Mouse (Mus musculus) stomach, postnatal 0 days (tissue): ENCODE measurements around the gene Cdhr5.

ENCODE experiments used
- CTCF ChIP-seq: IDR thresholded peaks from 2 replicates; pipeline ENCODE4 v1.5.1; 2016; ENCODE audit warnings: antibody characterized with exemption, low read depth, mild to moderate bottlenecking, moderate library complexity
- EP300 ChIP-seq: optimal IDR thresholded peaks from 2 replicates; pipeline ENCODE3; 2016; ENCODE audit warnings: antibody characterized with exemption

DNA sequence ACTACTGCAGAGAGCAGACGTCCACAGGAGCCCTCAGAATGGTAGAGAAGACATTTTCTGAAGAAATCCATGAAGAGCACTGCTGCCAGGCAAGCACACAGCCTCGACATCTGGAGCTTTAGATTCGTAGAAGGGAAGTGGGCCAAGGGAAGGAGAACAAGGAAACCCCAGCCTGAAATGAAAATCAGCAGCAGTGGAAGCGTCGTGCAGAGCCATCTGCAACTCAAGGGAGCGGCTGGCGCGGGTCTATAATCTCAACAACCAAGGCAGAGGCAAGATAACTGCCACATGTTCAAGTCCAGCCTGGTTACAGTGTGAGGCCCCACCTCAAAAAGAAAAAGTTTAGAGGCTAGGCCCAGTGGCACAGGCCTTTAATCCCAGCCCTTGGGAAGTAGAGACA, 38.5 kb upstream of the Cdhr5 start:
- TF ChIP-seq CTCF: no peak
- TF ChIP-seq EP300: no peak
